Mouse (Mus musculus) C2C12 (cell line): ENCODE data around the gene Rbbp6. TPM values are rescaled to one million over a fixed set of nuclear protein-coding genes. Genes with fewer than 3 reads are reported as not detected.

Experiments
- H3K27me3 ChIP-seq: one replicate; pipeline ENCODE4 v1.6.1; 2011; ENCODE audit not compliant: control insufficient read depth, insufficient read depth, insufficient read length
- H3K36me3 ChIP-seq: one replicate; pipeline ENCODE4 v1.6.1; 2011; ENCODE audit not compliant: control insufficient read depth, insufficient read depth
- H3K4me3 ChIP-seq: one replicate; pipeline ENCODE4 v1.5.1; 2011; ENCODE audit warnings: mild to moderate bottlenecking, control low read depth; ENCODE audit not compliant: poor library complexity, insufficient read depth, severe bottlenecking
- H3K79me2 ChIP-seq: one replicate; pipeline ENCODE4 v1.6.1; 2011; ENCODE audit not compliant: control insufficient read depth, insufficient read depth
- H3K79me3 ChIP-seq: one replicate; pipeline ENCODE4 v1.6.1; 2011; ENCODE audit warnings: low read depth, control low read depth
- H3ac ChIP-seq: one replicate; pipeline ENCODE3; 2011; ENCODE audit warnings: low read depth; ENCODE audit not compliant: control insufficient read depth, insufficient read length
- CEBPB ChIP-seq: IDR thresholded peaks from one replicate; pipeline ENCODE4 v1.6.1; 2011; ENCODE audit warnings: low read depth, mild to moderate bottlenecking, control low read depth, moderate library complexity
- CTCF ChIP-seq: IDR thresholded peaks from one replicate; pipeline ENCODE4 v1.5.1; 2011; ENCODE audit not compliant: control insufficient read depth, insufficient read depth, insufficient read length
- FOSL1 ChIP-seq: IDR thresholded peaks from one replicate; pipeline ENCODE4 v1.8.0; 2011; ENCODE audit warnings: mild to moderate bottlenecking, low read length; ENCODE audit not compliant: poor library complexity, insufficient read depth, severe bottlenecking
- MAX ChIP-seq: IDR thresholded peaks from one replicate; pipeline ENCODE4 v1.6.1; 2011; ENCODE audit warnings: mild to moderate bottlenecking, control low read depth
- MYOD1 ChIP-seq: IDR thresholded peaks from one replicate; pipeline ENCODE4 v1.6.1; 2011; ENCODE audit warnings: low read depth; ENCODE audit not compliant: control insufficient read depth, insufficient read length
- MYOG ChIP-seq: IDR thresholded peaks from one replicate; pipeline ENCODE4 v1.6.1; 2011; ENCODE audit not compliant: control insufficient read depth, insufficient read length; ENCODE audit errors: extremely low read depth
- USF1 ChIP-seq: IDR thresholded peaks from one replicate; pipeline ENCODE4 v1.6.1; 2011; ENCODE audit warnings: low read depth, mild to moderate bottlenecking, control low read depth, moderate library complexity
- polyA plus RNA-seq: library from polyadenylated mRNA; unstranded; fragments of >200 nt; fragmentation: generic; extraction: Trizol; gene quantifications from one replicate; pipeline ENCODE4 v1.2.1, GENCODE M21; 2012; ENCODE audit warnings: missing spikeins

Gene Rbbp6
- polyA plus RNA-seq, 1 experiment: 13.0 TPM

- TF ChIP-seq CTCF (no peak), MYOG (no peak), MYOD1 (no peak), CEBPB (no peak), MAX (no peak), USF1 (no peak), FOSL1 (no peak)
These were observed 33.3 kb upstream of the Rbbp6 start for GRCm38 (mm10) chr7:122932171-122932570.

GRCm38 (mm10) chr7:122936626-122937025 lies 28.9 kb upstream of the Rbbp6 start:
- TF ChIP-seq CEBPB (no peak), MYOD1 (no peak), MAX (no peak), FOSL1 (no peak), CTCF (no peak)
- Histone ChIP-seq H3ac (no peak overlapping the region), H3K4me3 (no peak overlapping the region), H3K79me3 (no peaks in the 10 kb centered on the region), H3K79me2 (no peaks in the 10 kb centered on the region), H3K36me3 (no peaks in the 10 kb centered on the region), H3K27me3 (no peaks in the 10 kb centered on the region)

More at GRCm38 (mm10) chr7:122932171-122932570, 33.3 kb upstream of the Rbbp6 start:
- Histone ChIP-seq H3K36me3 (no peaks in the 10 kb centered on the region), H3K79me2 (no peaks in the 10 kb centered on the region), H3K27me3 (no peaks in the 10 kb centered on the region), H3K4me3 (no peak overlapping the region), H3ac (no peak overlapping the region), H3K79me3 (no peaks in the 10 kb centered on the region)

GRCm38 (mm10) chr7:122938197-122938596 lies 27.3 kb upstream of the Rbbp6 start:
- no peaks in the 10 kb centered on the region for H3K27me3 ChIP-seq
- H3K79me3 ChIP-seq: no peaks in the 10 kb centered on the region
- H3ac ChIP-seq: no peak overlapping the region
- no peaks in the 10 kb centered on the region for H3K79me2 ChIP-seq
- TF ChIP-seq MYOD1 (no peak), FOSL1 (no peak), USF1 (no peak), MAX (no peak), CEBPB (no peak), CTCF (no peak), MYOG (no peak)
- H3K36me3 ChIP-seq: no peaks in the 10 kb centered on the region
- H3K4me3 ChIP-seq: no peak overlapping the region

- no peak for TF ChIP-seq MYOD1
- no peak for TF ChIP-seq FOSL1
- TF ChIP-seq CEBPB: no peak
- TF ChIP-seq MAX: no peak
- no peak for TF ChIP-seq MYOG
- no peak for TF ChIP-seq USF1
- no peak for TF ChIP-seq CTCF
These were observed 26.3 kb upstream of the Rbbp6 start for GRCm38 (mm10) chr7:122939181-122939580.

GRCm38 (mm10) chr7:122940371-122941075 lies 25.0 kb upstream of the Rbbp6 start:
- TF ChIP-seq MYOG (no peak), USF1 (no peak), FOSL1 (no peak), MAX (no peak), MYOD1 (no peak), CEBPB (no peak), CTCF (no peak)
- Histone ChIP-seq H3K79me3 (no peaks in the 10 kb centered on the region), H3ac (no peak overlapping the region), H3K79me2 (no peaks in the 10 kb centered on the region), H3K4me3 (no peak overlapping the region), H3K36me3 (no peaks in the 10 kb centered on the region), H3K27me3 (no peaks in the 10 kb centered on the region)

More at GRCm38 (mm10) chr7:122939181-122939580, 26.3 kb upstream of the Rbbp6 start:
- Histone ChIP-seq H3K36me3 (no peaks in the 10 kb centered on the region), H3K79me2 (no peaks in the 10 kb centered on the region), H3K4me3 (no peak overlapping the region), H3K79me3 (no peaks in the 10 kb centered on the region), H3K27me3 (no peaks in the 10 kb centered on the region), H3ac (no peak overlapping the region)

- TF ChIP-seq USF1: no peak
- no peak for TF ChIP-seq MAX
- TF ChIP-seq MYOD1: no peak
- H3K36me3 ChIP-seq: no peaks in the 10 kb centered on the region
- no peaks in the 10 kb centered on the region for H3K27me3 ChIP-seq
- H3K79me2 ChIP-seq: no peaks in the 10 kb centered on the region
- H3ac ChIP-seq: no peak overlapping the region
- H3K79me3 ChIP-seq: no peaks in the 10 kb centered on the region
- no peak overlapping the region for H3K4me3 ChIP-seq
These were observed 23.4 kb upstream of the Rbbp6 start for GRCm38 (mm10) chr7:122942111-122942510.
